Mouse (Mus musculus): Measurements from ENCODE around the gene Gm28870.
"Not testable (repeated sequence)": the region's sequence is repeated elsewhere in the genome, so short reads cannot be mapped to it uniquely, and the experiment has no call there.

The Gm28870 gene

DNA sequence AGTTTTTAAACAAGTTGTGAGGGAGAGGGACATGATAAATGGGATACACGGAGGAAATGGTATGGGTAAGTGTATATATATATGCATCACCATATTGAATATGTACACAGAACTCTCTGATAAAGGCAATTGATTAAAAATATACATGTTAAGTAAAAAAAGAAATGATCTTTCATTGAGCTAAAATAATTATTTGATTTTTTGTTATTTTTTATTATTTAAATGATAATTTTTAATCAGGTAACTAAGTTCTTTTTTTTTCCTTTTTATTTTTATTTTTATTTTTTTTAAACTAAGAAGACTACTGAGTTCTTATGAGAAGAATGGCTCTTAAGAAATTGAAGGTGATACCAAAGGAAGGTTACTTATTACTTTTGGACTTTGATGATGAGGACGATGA is at the start of gene Gm28870:
Gm28870 (plus strand) TSS at position 301 of the 400 bp plus-strand sequence.
- DNase-seq (ENCODE audit: low spot score in 2 of 2) = not testable (repeated sequence)
